Mouse (Mus musculus): ENCODE results near the gene Pi4k2a. TPM values are rescaled to one million over a fixed set of nuclear protein-coding genes. Genes with fewer than 3 reads are reported as not detected.

The Pi4k2a gene
- polyA plus RNA-seq, 1 experiment: 44.6 TPM

DNA sequence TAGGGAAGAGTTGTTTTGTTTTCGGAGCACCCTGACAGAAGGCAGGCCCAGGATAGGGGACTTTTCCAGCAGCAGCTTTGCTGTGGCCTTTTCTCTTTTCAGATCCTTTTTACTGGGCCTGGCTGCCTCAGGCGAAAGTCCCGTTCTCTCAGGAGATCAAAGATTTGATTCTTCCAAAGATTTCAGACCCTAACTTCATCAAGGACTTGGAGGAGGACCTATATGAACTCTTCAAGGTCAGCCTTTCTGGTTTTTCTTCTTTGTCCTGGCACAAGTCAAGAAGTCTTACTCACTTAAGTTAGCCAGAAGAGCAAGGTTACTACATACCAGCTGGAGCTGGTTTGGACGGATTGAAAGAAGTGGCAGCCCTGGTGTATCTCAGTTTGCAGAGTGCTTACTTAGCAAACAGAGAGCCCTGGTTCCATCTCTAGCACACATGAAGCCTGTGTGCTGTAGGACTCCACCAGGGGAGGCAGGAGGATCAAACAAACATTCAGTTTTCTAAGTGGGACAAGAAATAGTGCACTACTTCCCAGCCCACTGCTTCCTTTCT lies 25.6 kb downstream of the Pi4k2a start:
- no peak for TF ChIP-seq CTCF (IDR thresholded peaks at IDR 0.05; ENCODE audit: low read depth, low read length)
- no peak for TF ChIP-seq POLR2A (IDR thresholded peaks at IDR 0.05; ENCODE audit: borderline replicate concordance, low read depth, low read length)
- no peaks in the 10 kb centered on the region for H3K4me1 ChIP-seq (ENCODE audit: control insufficient read depth, insufficient read depth, low read length)
- H3K27ac ChIP-seq (ENCODE audit: insufficient read depth, low read depth, low read length): no peak overlapping the region
- no peak overlapping the region for H3K4me3 ChIP-seq (ENCODE audit: insufficient read depth, low read length)

DNA sequence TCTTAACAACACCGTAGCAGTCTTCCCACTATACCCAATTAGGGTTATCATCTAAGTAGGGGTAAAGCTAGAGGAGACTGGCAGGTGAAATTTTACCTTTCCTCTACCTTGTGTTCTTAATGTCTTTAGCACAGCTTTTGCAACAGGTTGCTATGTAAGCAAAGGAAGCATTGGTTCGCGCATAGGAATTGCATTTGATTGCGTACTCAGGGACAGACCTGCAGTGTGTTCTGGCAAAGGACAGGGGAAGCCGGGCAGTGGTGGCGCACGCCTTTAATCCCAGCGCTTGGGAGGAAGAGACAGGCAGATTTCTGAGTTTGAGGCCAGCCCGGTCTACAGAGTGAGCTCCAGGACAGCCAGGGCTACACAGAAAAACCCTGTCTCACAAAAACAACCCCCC lies 27.9 kb downstream of the Pi4k2a start:
- Histone ChIP-seq H3K4me1 (ENCODE audit: control insufficient read depth, insufficient read depth, low read length) (no peaks in the 10 kb centered on the region), H3K4me3 (ENCODE audit: insufficient read depth, low read length) (no peak overlapping the region), H3K27ac (ENCODE audit: insufficient read depth, low read depth, low read length) (no peak overlapping the region)
- no peak for TF ChIP-seq CTCF (IDR thresholded peaks at IDR 0.05; ENCODE audit: low read depth, low read length)

DNA sequence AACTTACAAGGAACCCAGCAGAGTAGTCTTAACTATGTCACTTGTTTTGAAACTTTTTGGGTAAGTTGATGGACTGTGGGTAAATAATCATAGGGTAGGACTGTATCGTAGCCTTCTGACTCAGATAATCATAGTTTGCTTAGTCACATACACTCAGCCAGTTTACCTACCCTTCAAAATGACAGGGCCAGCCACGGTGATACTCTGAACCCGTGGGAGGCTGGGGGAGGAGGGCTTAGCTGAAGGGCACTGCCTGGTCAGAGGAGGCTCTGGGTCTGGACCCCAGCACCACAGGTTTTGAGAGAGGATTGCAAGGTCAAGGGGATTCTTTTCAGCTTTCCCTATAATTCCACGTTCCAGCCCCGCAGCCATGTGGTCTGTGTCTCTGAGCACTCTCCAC lies 28.3 kb downstream of the Pi4k2a start:
- no peak overlapping the region for H3K4me3 ChIP-seq (ENCODE audit: insufficient read depth, low read length)
- no peak overlapping the region for H3K27ac ChIP-seq (ENCODE audit: insufficient read depth, low read depth, low read length)
- TF ChIP-seq CTCF (IDR thresholded peaks at IDR 0.05; ENCODE audit: low read depth, low read length) (no peak), POLR2A (IDR thresholded peaks at IDR 0.05; ENCODE audit: borderline replicate concordance, low read depth, low read length) (no peak)
- H3K4me1 ChIP-seq (ENCODE audit: control insufficient read depth, insufficient read depth, low read length): no peaks in the 10 kb centered on the region

DNA sequence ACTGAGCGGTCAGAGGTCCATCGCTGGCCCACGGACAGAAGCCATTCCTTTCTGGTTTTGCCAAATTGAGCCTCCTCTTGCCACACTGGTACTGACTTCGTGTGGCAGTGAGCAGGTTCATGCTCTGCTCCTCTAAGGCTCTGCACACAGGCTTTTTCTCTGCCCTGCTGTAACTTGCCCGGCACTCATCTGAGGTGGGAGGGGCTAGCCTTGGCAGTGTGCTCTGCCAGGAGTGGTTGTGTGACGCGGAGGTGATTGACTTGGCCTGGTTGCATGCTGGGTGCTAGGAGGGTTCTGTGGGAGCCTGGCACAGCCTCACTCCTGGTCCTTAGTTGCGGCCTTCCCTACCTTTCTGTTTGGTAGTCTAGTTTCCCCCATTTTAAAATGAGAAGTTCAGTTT lies 30.2 kb downstream of the Pi4k2a start:
- Histone ChIP-seq H3K27ac (ENCODE audit: insufficient read depth, low read depth, low read length) (no peak overlapping the region), H3K4me1 (ENCODE audit: control insufficient read depth, insufficient read depth, low read length) (no peaks in the 10 kb centered on the region)

GRCm38 (mm10) chr19:42124684-42125083 lies 34.4 kb downstream of the Pi4k2a start:
- peaks cover 21% of the 10 kb centered on the region for H3K4me1 ChIP-seq (ENCODE audit: control insufficient read depth, insufficient read depth, low read length)
- TF ChIP-seq CTCF (IDR thresholded peaks at IDR 0.05; ENCODE audit: low read depth, low read length): no peak
- no peak overlapping the region for H3K4me3 ChIP-seq (ENCODE audit: insufficient read depth, low read length)
- no peak overlapping the region for H3K27ac ChIP-seq (ENCODE audit: insufficient read depth, low read depth, low read length)

More for the DNA sequence above, 30.2 kb downstream of the Pi4k2a start:
- no peak overlapping the region for H3K4me3 ChIP-seq (ENCODE audit: insufficient read depth, low read length)
- no peak for TF ChIP-seq CTCF (IDR thresholded peaks at IDR 0.05; ENCODE audit: low read depth, low read length)
- TF ChIP-seq POLR2A (IDR thresholded peaks at IDR 0.05; ENCODE audit: borderline replicate concordance, low read depth, low read length): no peak

- TF ChIP-seq POLR2A (IDR thresholded peaks at IDR 0.05; ENCODE audit: borderline replicate concordance, low read depth, low read length): no peak
- TF ChIP-seq CTCF (IDR thresholded peaks at IDR 0.05; ENCODE audit: low read depth, low read length): no peak
- Histone ChIP-seq H3K4me3 (ENCODE audit: insufficient read depth, low read length) (no peak overlapping the region), H3K27ac (ENCODE audit: insufficient read depth, low read depth, low read length) (no peak overlapping the region), H3K4me1 (ENCODE audit: control insufficient read depth, insufficient read depth, low read length) (peaks cover 30% of the 10 kb centered on the region)
Observed at GRCm38 (mm10) chr19:42125501-42126218, 35.4 kb downstream of the Pi4k2a start.

DNA sequence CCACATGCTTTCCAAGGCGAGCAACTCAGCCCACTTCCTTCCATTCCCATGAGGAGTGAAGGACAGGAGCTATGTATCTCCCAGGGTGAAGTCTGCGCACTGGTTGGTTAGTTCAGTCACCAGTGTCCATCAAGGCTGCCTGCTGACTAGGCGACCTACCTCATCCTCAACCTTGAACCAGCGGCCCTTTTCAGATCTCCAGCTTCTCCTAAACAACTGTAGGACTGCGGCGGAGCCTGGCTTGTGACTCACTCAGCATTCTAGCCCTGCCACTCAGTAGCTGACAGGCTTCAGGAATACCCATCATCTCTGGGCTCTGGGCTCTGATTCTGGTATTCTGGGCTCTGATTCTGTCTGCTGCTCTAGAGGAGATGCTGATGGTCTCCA lies 35.9 kb downstream of the Pi4k2a start:
- H3K27ac ChIP-seq (ENCODE audit: insufficient read depth, low read depth, low read length): no peak overlapping the region
- no peak for TF ChIP-seq CTCF (IDR thresholded peaks at IDR 0.05; ENCODE audit: low read depth, low read length)
- no peak for TF ChIP-seq POLR2A (IDR thresholded peaks at IDR 0.05; ENCODE audit: borderline replicate concordance, low read depth, low read length)
- peaks cover 34% of the 10 kb centered on the region for H3K4me1 ChIP-seq (ENCODE audit: control insufficient read depth, insufficient read depth, low read length)
- no peak overlapping the region for H3K4me3 ChIP-seq (ENCODE audit: insufficient read depth, low read length)

- TF ChIP-seq POLR2A (IDR thresholded peaks at IDR 0.05; ENCODE audit: borderline replicate concordance, low read depth, low read length): no peak
- TF ChIP-seq CTCF (IDR thresholded peaks at IDR 0.05; ENCODE audit: low read depth, low read length): no peak
- no peak overlapping the region for H3K27ac ChIP-seq (ENCODE audit: insufficient read depth, low read depth, low read length)
- peaks cover 41% of the 10 kb centered on the region for H3K4me1 ChIP-seq (ENCODE audit: control insufficient read depth, insufficient read depth, low read length)
- no peak overlapping the region for H3K4me3 ChIP-seq (ENCODE audit: insufficient read depth, low read length)
Observed at GRCm38 (mm10) chr19:42127024-42127423, 36.8 kb downstream of the Pi4k2a start.

GRCm38 (mm10) chr19:42128052-42128740 lies 37.9 kb downstream of the Pi4k2a start:
- H3K4me1 ChIP-seq (ENCODE audit: control insufficient read depth, insufficient read depth, low read length): peaks cover 41% of the 10 kb centered on the region
- H3K4me3 ChIP-seq (ENCODE audit: insufficient read depth, low read length): peak overlapping the region; percentile 77
- peak overlapping the region; percentile 33; the same call in 1 of the 2 replicates for H3K27ac ChIP-seq (ENCODE audit: insufficient read depth, low read depth, low read length)
- TF ChIP-seq POLR2A (IDR thresholded peaks at IDR 0.05; ENCODE audit: borderline replicate concordance, low read depth, low read length) (no peak), CTCF (IDR thresholded peaks at IDR 0.05; ENCODE audit: low read depth, low read length) (no peak)

Measured in bone marrow macrophage, adult 2 months (primary cell).